Mouse (Mus musculus): Measurements from ENCODE around the gene Zfp651. TPM values are rescaled to one million over a fixed set of nuclear protein-coding genes. Genes with fewer than 3 reads are reported as not detected.
A peak's percentile ranks its signal among the peaks of the same experiment; 100 is the strongest.

Gene Zfp651
- polyA plus RNA-seq, 1 experiment from 2014 or later, result 11.1 TPM

DNA sequence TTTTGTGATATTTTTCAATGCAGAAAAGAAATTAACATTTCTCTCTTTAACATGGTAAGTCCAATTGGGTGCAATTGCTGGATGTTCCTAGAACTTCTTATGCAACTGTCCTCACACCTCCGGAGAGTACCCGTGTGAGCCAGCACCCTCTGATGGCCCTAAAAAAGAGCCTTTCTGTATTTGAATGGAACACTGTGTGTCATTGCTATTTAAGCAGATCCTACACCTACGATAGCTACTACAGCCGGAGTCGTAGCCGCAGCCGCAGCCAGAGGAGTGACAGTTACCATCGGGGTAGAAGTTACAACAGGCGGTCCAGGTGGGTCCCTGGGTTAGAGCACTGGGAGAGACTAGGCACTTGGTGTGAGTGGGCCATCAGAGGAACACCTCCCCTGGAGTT is 6.4 kb upstream of the Zfp651 start:
- 94% methylated on average over 9 of the region's 9 CpGs for WGBS

DNA sequence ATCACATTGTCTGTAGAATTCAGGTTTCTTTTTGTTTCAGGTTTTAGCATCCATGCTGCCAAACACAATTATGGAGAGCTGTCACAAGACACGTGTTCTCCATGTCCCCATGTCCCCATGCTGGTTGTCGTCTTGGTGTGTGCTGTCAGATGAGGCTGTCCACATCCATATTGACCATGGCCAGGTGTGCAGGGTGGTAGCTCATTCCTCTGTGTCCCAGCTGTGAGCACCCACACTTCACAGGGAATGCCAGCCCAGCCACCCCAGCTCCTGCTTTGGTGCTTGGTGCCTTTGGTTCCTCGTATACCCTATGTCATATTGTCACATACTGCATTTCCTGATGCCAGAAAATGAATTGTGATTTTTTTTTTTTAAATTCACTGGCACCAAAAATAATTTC is 4.5 kb upstream of the Zfp651 start:
- no peaks in the 10 kb centered on the region for H3K27me3 ChIP-seq (replicated peaks)
- 84% methylated on average over 3 of the region's 3 CpGs for WGBS
- no peak overlapping the region for H3K9ac ChIP-seq
- H3K4me3 ChIP-seq, result no peak overlapping the region
- peaks cover 22% of the 10 kb centered on the region for H3K4me1 ChIP-seq
- H3K4me2 ChIP-seq, result no peak overlapping the region
- H3K27ac ChIP-seq (replicated peaks), result no peak overlapping the region
- no peaks in the 10 kb centered on the region for H3K9me3 ChIP-seq
- ATAC-seq (ENCODE audit: extremely low read depth, insufficient number of reproducible peaks, low FRiP score, low TSS enrichment), result no peak
- H3K36me3 ChIP-seq, result peaks cover 72% of the 10 kb centered on the region

More for the DNA sequence above, 6.4 kb upstream of the Zfp651 start:
- no peak overlapping the region for H3K4me2 ChIP-seq
- no peak overlapping the region for H3K27ac ChIP-seq (replicated peaks)
- ATAC-seq (ENCODE audit: extremely low read depth, insufficient number of reproducible peaks, low FRiP score, low TSS enrichment), result no peak
- H3K9ac ChIP-seq, result no peak overlapping the region
- H3K36me3 ChIP-seq, result peaks cover 90% of the 10 kb centered on the region
- no peaks in the 10 kb centered on the region for H3K9me3 ChIP-seq
- no peak overlapping the region for H3K4me3 ChIP-seq
- H3K27me3 ChIP-seq (replicated peaks), result no peaks in the 10 kb centered on the region
- peaks cover 18% of the 10 kb centered on the region for H3K4me1 ChIP-seq

DNA sequence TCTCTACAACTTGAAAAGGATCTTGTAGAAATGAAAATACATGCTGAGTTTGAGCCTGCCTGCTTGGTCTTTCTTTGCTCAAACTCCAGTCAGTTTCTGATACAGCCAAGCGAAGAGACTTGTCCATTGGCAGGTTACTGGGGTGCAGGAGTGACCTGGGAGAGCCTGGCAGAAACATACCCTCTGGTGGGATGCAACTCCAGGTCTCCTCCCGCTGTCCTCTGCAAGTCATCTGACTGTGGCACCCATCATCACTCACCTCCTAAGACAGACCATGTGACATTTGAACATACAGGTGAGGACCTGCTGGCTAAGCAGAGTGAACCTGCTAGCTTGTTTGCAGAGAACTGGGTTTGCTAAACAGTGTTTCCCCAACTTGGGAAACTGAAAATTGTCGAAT is 2.3 kb upstream of the Zfp651 start:
- no peaks in the 10 kb centered on the region for H3K27me3 ChIP-seq (replicated peaks)
- peaks cover 52% of the 10 kb centered on the region for H3K36me3 ChIP-seq
- no peak overlapping the region for H3K9ac ChIP-seq
- H3K27ac ChIP-seq (replicated peaks), result no peak overlapping the region
- 83% methylated on average over 3 of the region's 3 CpGs for WGBS
- no peak overlapping the region for H3K4me3 ChIP-seq
- ATAC-seq (ENCODE audit: extremely low read depth, insufficient number of reproducible peaks, low FRiP score, low TSS enrichment), result no peak
- no peaks in the 10 kb centered on the region for H3K9me3 ChIP-seq
- peaks cover 37% of the 10 kb centered on the region for H3K4me1 ChIP-seq
- H3K4me2 ChIP-seq, result no peak overlapping the region

DNA sequence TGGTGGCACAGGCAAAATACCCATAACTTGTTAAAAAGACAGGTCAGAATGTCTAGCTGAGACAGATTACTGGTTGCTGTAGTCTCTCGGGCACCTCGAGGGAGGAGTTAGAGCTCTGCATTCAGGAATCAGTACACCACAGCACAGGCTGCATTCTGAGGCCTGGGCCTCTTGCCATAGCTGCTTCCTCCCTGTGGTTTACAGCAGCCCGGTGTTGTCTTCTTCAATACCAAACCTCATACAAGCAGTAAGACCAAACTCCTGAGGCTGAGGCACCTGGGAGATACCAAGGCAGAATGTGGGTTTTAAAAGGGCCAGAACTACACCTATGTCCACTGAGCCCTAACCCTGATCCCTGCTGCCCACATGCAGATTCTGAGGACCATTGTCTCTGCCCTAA is 1.7 kb upstream of the Zfp651 start:
- no peaks in the 10 kb centered on the region for H3K27me3 ChIP-seq (replicated peaks)
- H3K9me3 ChIP-seq, result no peaks in the 10 kb centered on the region
- 66% methylated on average over 3 of the region's 3 CpGs for WGBS
- H3K9ac ChIP-seq, result no peak overlapping the region
- ATAC-seq (ENCODE audit: extremely low read depth, insufficient number of reproducible peaks, low FRiP score, low TSS enrichment), result no peak
- no peak overlapping the region for H3K4me2 ChIP-seq
- peaks cover 43% of the 10 kb centered on the region for H3K4me1 ChIP-seq
- peaks cover 50% of the 10 kb centered on the region for H3K36me3 ChIP-seq
- no peak overlapping the region for H3K4me3 ChIP-seq
- H3K27ac ChIP-seq (replicated peaks), result no peak overlapping the region

DNA sequence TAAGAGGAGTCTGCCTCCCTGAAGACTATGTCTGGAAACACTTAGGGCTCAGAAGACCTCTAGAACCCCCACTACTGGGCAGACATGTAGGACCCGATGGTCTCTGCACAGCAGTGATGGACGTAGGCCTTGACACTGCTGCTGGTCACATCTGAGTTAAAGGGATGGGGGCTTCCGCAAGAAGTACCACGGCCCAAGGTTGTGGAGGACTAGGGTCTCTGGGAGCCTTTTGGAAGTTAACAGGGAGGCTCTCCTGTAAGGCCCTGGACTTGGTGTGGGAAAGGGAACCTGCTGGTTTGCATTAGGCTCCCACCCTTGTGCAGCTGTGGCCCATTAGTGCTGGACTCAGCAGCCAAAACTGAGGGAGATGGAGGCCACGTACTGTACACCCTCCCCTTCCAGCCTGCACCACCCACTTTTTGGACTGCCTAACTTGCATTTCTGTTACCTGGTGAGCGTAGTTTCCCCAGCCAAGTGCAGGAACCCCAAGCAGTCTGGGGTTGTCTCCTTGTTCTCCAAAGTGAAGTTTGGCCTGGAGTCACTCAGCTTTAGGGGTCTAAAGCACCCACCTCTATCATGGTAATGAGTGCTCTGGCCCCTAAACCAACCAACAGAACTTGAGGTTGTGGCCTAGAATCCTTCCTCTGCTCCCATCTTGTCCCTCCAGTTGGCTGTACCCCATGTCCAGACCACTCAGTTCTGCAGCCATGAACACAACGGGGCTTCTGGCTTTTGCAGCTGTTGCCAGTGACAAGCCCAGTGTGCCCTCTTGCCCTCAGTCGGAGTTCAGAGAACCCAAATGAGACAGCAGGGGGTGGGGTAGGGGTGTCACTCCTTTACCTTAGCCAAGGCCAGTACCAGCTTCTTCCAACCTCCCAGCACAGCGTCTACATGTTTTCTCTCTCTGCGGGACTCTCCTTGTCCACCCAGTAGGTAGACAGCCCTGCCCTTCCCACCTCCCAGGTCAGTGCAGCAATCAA is 1.0 kb upstream of the Zfp651 start:
- Histone ChIP-seq H3K9ac (peak overlapping the region; percentile 98), H3K4me2 (peak overlapping the region; percentile 93), H3K4me1 (peaks cover 43% of the 10 kb centered on the region), H3K27me3 (replicated peaks) (no peaks in the 10 kb centered on the region), H3K4me3 (peak overlapping the region; percentile 89), H3K27ac (replicated peaks) (peak overlapping the region; percentile 95), H3K9me3 (no peaks in the 10 kb centered on the region), H3K36me3 (peaks cover 51% of the 10 kb centered on the region)
- no peak for ATAC-seq (ENCODE audit: extremely low read depth, insufficient number of reproducible peaks, low FRiP score, low TSS enrichment)
- 51% methylated on average over 10 of the region's 10 CpGs for WGBS

DNA sequence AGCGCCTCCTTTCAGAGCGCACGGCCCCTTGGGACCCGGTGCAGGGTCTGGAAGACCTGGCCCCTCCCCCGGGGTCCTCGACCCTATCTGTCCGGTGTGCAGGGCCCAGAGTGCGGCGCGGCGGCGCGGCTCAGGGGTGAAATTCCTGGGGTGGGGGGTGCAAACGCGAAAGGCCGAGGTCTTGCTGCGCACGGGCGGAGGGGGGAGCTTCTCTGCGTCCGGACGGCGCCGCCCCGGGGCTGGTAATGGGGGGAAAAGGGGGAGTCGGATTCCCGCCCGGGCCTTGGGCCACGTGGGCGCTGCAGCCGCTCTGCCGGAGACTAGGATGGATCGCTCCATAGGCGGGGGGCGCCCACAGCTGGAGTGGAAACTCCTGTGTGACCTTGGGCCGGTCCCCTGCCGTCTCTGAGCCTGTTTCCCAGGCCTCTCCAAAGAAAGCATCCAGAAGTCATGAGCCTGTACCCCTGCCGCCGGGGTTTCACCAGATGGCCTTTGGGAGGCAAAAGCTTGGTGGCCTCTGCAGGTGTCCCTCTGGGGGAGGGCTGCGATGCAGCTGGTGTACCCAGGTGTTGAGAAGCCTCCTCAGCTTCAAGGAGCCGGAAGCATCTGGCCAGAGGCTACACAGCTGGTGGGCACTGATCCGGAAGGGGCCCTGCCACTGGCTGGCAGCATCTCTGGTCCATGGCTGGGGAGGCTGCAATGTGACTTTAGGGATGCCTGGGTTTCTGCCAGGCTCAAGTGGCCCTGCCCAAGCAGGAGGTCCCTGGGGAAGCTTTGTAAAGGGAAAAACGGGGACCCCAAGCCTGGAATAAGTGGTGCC is 1.4 kb downstream of the Zfp651 start:
- no peaks in the 10 kb centered on the region for H3K9me3 ChIP-seq

DNA sequence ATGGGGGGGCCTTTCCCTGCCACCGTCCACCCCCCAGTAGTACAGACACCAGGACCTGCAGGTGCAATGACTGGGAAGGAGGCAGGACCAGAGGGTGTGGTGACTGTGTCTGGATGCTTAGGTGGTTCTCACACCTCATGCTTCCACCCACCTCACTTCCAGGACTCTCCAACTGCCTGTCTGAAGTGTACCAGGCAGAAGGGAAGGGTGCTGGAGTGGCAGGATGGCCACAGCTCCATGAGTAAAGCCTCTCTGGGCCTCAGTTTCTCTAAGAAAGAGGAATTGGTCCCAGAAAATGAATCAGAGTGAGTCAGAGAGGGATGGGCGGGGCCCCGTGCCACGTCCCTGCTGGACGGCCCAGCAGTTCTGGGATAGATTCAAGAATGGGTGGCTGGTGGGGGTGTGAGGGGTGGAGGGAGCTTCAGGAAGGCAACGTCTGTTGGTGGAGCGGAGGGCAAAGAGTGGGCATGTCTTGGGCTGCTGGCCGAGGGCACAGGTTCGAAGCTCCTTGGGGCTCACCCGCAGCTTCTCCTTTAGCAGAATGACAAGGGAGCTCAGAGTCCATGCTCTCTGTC is 2.0 kb downstream of the Zfp651 start:
- ATAC-seq (ENCODE audit: extremely low read depth, insufficient number of reproducible peaks, low FRiP score, low TSS enrichment), result no peak
- H3K36me3 ChIP-seq, result peaks cover 51% of the 10 kb centered on the region

More for the DNA sequence above, 1.4 kb downstream of the Zfp651 start:
- peak overlapping the region; percentile 89 for H3K4me3 ChIP-seq
- WGBS, result 1% methylated on average over 42 of the region's 43 CpGs
- peak overlapping the region; percentile 95 for H3K27ac ChIP-seq (replicated peaks)
- no peaks in the 10 kb centered on the region for H3K27me3 ChIP-seq (replicated peaks)
- peaks cover 51% of the 10 kb centered on the region for H3K36me3 ChIP-seq
- peak overlapping the region; percentile 98 for H3K9ac ChIP-seq
- H3K4me2 ChIP-seq, result peak overlapping the region; percentile 93
- H3K4me1 ChIP-seq, result peaks cover 43% of the 10 kb centered on the region
- ATAC-seq (ENCODE audit: extremely low read depth, insufficient number of reproducible peaks, low FRiP score, low TSS enrichment), result peak; percentile 62

DNA sequence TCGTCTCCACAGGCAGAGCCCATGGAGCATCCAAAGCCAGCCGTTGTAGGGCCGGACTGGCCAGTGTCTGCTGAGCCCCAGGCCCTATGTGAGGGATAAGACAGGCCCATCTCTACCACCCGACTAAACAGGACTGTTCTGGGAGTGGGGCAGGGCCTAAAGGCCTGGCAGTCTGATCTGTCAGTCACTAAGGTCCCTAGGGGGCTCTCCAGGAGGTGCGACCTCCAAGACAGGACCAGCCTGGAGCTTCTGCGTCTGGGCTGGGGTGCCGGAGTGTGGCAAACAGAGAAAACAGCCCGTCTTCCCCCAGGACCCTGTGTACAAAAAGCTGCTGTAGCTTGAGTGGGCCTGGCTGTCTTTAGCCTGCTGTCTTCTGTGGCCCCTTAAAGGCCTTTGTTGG is 2.7 kb downstream of the Zfp651 start:
- 65% methylated on average over 8 of the region's 8 CpGs for WGBS
- peaks cover 53% of the 10 kb centered on the region for H3K36me3 ChIP-seq

More for the DNA sequence above, 2.0 kb downstream of the Zfp651 start:
- H3K9me3 ChIP-seq, result no peaks in the 10 kb centered on the region
- peak overlapping the region; percentile 95 for H3K27ac ChIP-seq (replicated peaks)
- H3K27me3 ChIP-seq (replicated peaks), result no peaks in the 10 kb centered on the region
- 59% methylated on average over 10 of the region's 10 CpGs for WGBS
- peak overlapping the region; percentile 98 for H3K9ac ChIP-seq
- H3K4me3 ChIP-seq, result peak overlapping the region; percentile 89
- H3K4me2 ChIP-seq, result peak overlapping the region; percentile 93
- H3K4me1 ChIP-seq, result peaks cover 43% of the 10 kb centered on the region

DNA sequence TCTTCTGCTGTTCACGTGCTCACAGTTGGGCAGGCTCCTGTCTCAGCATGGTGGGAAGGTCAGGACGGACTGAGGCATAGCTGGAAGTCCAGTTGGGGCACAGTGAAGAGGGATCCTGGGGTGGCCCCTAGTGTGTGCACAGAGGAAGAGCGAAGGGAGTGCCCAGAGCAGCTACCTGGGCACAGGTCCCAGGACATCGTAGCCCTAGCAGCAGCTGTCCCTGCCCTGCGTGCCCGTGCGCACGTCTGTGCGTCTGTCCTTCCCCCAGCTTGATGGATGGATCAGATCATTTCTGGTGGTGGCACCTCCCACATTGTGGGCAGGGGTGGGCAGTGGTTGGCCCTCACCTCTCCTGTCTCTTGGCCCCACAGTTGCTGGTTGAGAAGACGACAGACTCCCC is 3.1 kb downstream of the Zfp651 start:
- Histone ChIP-seq H3K4me2 (no peak overlapping the region), H3K36me3 (peaks cover 54% of the 10 kb centered on the region), H3K27me3 (replicated peaks) (no peaks in the 10 kb centered on the region), H3K4me3 (no peak overlapping the region), H3K27ac (replicated peaks) (no peak overlapping the region), H3K4me1 (peaks cover 39% of the 10 kb centered on the region), H3K9ac (peak overlapping the region; percentile 40), H3K9me3 (no peaks in the 10 kb centered on the region)
- ATAC-seq (ENCODE audit: extremely low read depth, insufficient number of reproducible peaks, low FRiP score, low TSS enrichment), result no peak
- 77% methylated on average over 10 of the region's 10 CpGs for WGBS

More for the DNA sequence above, 2.7 kb downstream of the Zfp651 start:
- Histone ChIP-seq H3K4me1 (peaks cover 42% of the 10 kb centered on the region), H3K4me3 (no peak overlapping the region), H3K27me3 (replicated peaks) (no peaks in the 10 kb centered on the region), H3K9ac (peak overlapping the region; percentile 98), H3K9me3 (no peaks in the 10 kb centered on the region), H3K27ac (replicated peaks) (no peak overlapping the region), H3K4me2 (no peak overlapping the region; the same call in 1 of the 2 replicates)
- no peak for ATAC-seq (ENCODE audit: extremely low read depth, insufficient number of reproducible peaks, low FRiP score, low TSS enrichment)

DNA sequence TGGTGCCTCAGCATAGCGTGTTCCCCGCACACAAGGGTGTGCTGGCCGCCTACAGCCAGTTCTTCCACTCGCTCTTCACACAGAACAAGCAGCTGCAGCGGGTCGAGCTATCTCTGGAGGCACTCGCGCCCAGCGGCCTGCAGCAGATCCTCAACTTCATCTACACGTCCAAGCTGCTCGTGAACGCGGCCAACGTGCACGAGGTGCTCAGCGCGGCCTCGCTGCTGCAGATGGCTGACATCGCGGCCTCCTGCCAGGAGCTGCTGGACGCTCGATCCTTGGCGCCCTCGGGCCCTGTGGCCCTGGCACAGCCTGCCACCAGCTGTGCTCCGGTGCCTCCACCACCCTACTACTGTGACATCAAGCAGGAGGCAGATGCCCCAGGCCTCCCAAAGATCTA is 3.6 kb downstream of the Zfp651 start:
- H3K27ac ChIP-seq (replicated peaks), result no peak overlapping the region
- H3K36me3 ChIP-seq, result peaks cover 59% of the 10 kb centered on the region
- no peak overlapping the region for H3K4me2 ChIP-seq
- H3K4me3 ChIP-seq, result no peak overlapping the region
- H3K9ac ChIP-seq, result no peak overlapping the region
- 83% methylated on average over 25 of the region's 25 CpGs for WGBS
- H3K27me3 ChIP-seq (replicated peaks), result no peaks in the 10 kb centered on the region
- no peaks in the 10 kb centered on the region for H3K9me3 ChIP-seq
- H3K4me1 ChIP-seq, result peaks cover 35% of the 10 kb centered on the region
- no peak for ATAC-seq (ENCODE audit: extremely low read depth, insufficient number of reproducible peaks, low FRiP score, low TSS enrichment)

DNA sequence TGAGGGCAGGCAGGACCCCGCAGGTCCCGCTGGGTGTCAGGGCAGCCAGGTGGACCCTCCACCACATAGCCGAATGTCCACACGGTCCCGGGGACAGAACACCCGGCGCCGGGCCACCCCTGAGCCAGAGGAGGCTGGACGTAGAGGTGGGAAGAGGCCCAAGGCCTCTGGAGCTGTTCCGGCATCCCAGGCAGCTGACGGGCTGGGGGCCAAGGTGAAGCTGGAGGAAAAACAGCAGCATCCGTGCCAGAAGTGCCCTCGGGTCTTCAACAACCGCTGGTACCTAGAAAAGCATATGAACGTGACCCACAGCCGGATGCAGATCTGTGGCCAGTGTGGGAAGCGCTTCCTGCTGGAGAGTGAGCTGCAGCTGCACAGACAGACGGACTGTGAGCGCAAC is 4.6 kb downstream of the Zfp651 start:
- Histone ChIP-seq H3K4me2 (no peak overlapping the region), H3K4me3 (no peak overlapping the region), H3K9me3 (no peaks in the 10 kb centered on the region), H3K9ac (no peak overlapping the region), H3K36me3 (peaks cover 69% of the 10 kb centered on the region), H3K4me1 (peaks cover 26% of the 10 kb centered on the region), H3K27me3 (replicated peaks) (no peaks in the 10 kb centered on the region), H3K27ac (replicated peaks) (no peak overlapping the region)
- WGBS, result 84% methylated on average over 19 of the region's 19 CpGs
- ATAC-seq (ENCODE audit: extremely low read depth, insufficient number of reproducible peaks, low FRiP score, low TSS enrichment), result no peak

Measured in heart, embryonic 13.5 days (tissue).